In the genomic region with DNA sequence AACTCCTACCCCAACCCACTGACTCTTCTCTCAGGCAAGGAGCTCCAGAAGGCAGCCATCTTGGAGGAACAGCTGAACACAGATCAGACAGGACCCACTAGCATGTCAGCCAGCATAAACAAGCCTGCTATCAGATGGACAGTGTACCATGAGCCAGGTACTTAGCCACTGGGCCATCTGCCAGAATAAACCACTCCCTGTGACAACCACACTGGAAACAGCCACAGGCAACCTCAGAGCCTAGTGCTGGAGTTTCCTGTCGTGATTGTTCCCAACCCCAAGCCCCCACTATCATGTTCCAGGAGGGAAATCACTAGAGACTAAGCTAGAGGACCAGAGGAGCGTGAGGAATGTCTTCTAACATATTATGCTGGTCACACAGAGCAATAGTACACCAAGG, we compare ENCODE assay signal across 23 mouse cellular contexts. TPM values are rescaled to one million over a fixed set of nuclear protein-coding genes. Genes with fewer than 3 reads are reported as not detected.
DNase-seq lines count a peak whose midpoint lies in the region; ATAC-seq and TF ChIP-seq lines count a peak whose summit lies in the region.
"Had no signal": no experiment of that assay in that cellular context is flagged by ENCODE, and none has a peak within 500 bp of the region (broad histone marks: within the 10 kb centered on the region; RNA-seq: fewer than 3 reads in every experiment).

No protein-coding gene starts in this region.

- TF ChIP-seq CTCF in small intestine, adult 2 months (IDR thresholded peaks at IDR 0.05; ENCODE audit: extremely low read depth, insufficient read length, insufficient replicate concordance, low read depth, low read length), result no peak

- peaks cover 20 to 25% of the 10 kb centered on the region in 2 experiments for H3K4me1 ChIP-seq in heart, embryonic 14.5 days (ENCODE audit: control insufficient read depth in 2 of 2, insufficient read depth in 2 of 2, low read length in 2 of 2)
- H3K4me1 ChIP-seq in lung, embryonic 15.5 days, result peaks cover 60% of the 10 kb centered on the region
- H3K4me1 ChIP-seq in small intestine, adult 2 months (ENCODE audit: control insufficient read depth, insufficient read depth, insufficient read length, low read length), result peaks cover 7% of the 10 kb centered on the region; the same call in 1 of the 2 replicates
- H3K4me1 ChIP-seq: hindbrain, embryonic 15.5 days had no signal

- H3K36me3 ChIP-seq in heart, embryonic 14.5 days (ENCODE audit: control insufficient read depth, insufficient read depth, low read length), result no peaks in the 10 kb centered on the region
- no peaks in the 10 kb centered on the region for H3K36me3 ChIP-seq in lung, embryonic 15.5 days
- no peaks in the 10 kb centered on the region for H3K36me3 ChIP-seq in small intestine, adult 2 months (ENCODE audit: control insufficient read depth, insufficient read depth, low read length)
- H3K36me3 ChIP-seq: hindbrain, embryonic 15.5 days; stomach, embryonic 15.5 days had no signal

- no peak overlapping the region for H3K4me2 ChIP-seq in heart, embryonic 14.5 days (ENCODE audit: low read length)
- no peak overlapping the region for H3K4me2 ChIP-seq in lung, embryonic 15.5 days
- H3K4me2 ChIP-seq: hindbrain, embryonic 15.5 days; stomach, embryonic 15.5 days had no signal

- no peaks in the 10 kb centered on the region; the same call in 1 of the 2 replicates for H3K9me3 ChIP-seq in heart, embryonic 14.5 days (ENCODE audit: control insufficient read depth, low read length)
- H3K9me3 ChIP-seq in lung, embryonic 15.5 days, result no peaks in the 10 kb centered on the region
- H3K9me3 ChIP-seq: hindbrain, embryonic 15.5 days; stomach, embryonic 15.5 days had no signal

- intact Hi-C loops in heart, postnatal 36 days (cut with DNase I), result loop anchor here (2.0 kb wide), 1 partner anchor 39 kb away; a partner anchor contains a TSS

- TF ChIP-seq POLR2A in small intestine, adult 2 months (IDR thresholded peaks at IDR 0.05; ENCODE audit: low read depth, low read length), result no peak

- H3K9ac ChIP-seq in heart, embryonic 14.5 days (ENCODE audit: low read length), result no peak overlapping the region
- no peak overlapping the region for H3K9ac ChIP-seq in lung, embryonic 15.5 days
- H3K9ac ChIP-seq: hindbrain, embryonic 15.5 days; stomach, embryonic 15.5 days had no signal

- 32% methylated on average over 2 of the region's 2 CpGs for WGBS in heart, embryonic 14.5 days
- 61% methylated on average over 2 of the region's 2 CpGs for WGBS in lung, embryonic 15.5 days
- WGBS in small intestine, adult 2 months, result 30% methylated on average over 2 of the region's 2 CpGs

- no peak overlapping the region for H3K27ac ChIP-seq in heart, embryonic 14.5 days (replicated peaks in 1 of 2; ENCODE audit: control insufficient read depth in 1 of 2, insufficient read depth in 1 of 2, low read depth in 2 of 2, low read length in 2 of 2)
- 0 out of 2 replicates have a peak overlapping the region, but pooled peaks have one; percentile 2 for H3K27ac ChIP-seq in lung, embryonic 15.5 days
- H3K27ac ChIP-seq in small intestine, adult 2 months (ENCODE audit: insufficient read depth, low read depth, low read length), result peak overlapping the region; percentile 41
- H3K27ac ChIP-seq: hindbrain, embryonic 15.5 days; layer of hippocampus, adult 2 months; stomach, embryonic 15.5 days had no signal

- peak; percentile 48; the same call in 1 of the 2 replicates for ATAC-seq in heart, embryonic 14.5 days (ENCODE audit: insufficient number of reproducible peaks, insufficient read depth, low FRiP score, low read depth)
- ATAC-seq in lung, embryonic 15.5 days (ENCODE audit: borderline replicate concordance, extremely low read depth, low FRiP score, low TSS enrichment), result no peak
- ATAC-seq: midbrain, embryonic 16.5 days had no signal

- no peak overlapping the region for H3K4me3 ChIP-seq in heart, embryonic 14.5 days (ENCODE audit: control insufficient read depth in 1 of 2, insufficient read depth in 1 of 2, low read depth in 1 of 2, low read length in 2 of 2)
- no peak overlapping the region for H3K4me3 ChIP-seq in lung, embryonic 15.5 days
- H3K4me3 ChIP-seq in small intestine, adult 2 months (ENCODE audit: low read depth, low read length), result no peak overlapping the region
- H3K4me3 ChIP-seq: hindbrain, embryonic 15.5 days; layer of hippocampus, adult 2 months; stomach, embryonic 15.5 days had no signal

- no peaks in the 10 kb centered on the region; the same call in 1 of the 2 replicates for H3K27me3 ChIP-seq in heart, embryonic 14.5 days (ENCODE audit: control insufficient read depth, insufficient read depth, low read length)
- H3K27me3 ChIP-seq in lung, embryonic 15.5 days, result no peaks in the 10 kb centered on the region
- H3K27me3 ChIP-seq in small intestine, adult 2 months (ENCODE audit: control insufficient read depth, insufficient read depth, low read length), result no peaks in the 10 kb centered on the region
- H3K27me3 ChIP-seq: CH12.LX; hindbrain, embryonic 15.5 days; stomach, embryonic 15.5 days had no signal

- peak; percentile 36 for DNase-seq in adrenal gland, postnatal 14 days
- DNase-seq in adrenal gland, postnatal 4 days (ENCODE audit: low spot score in 2 of 2), result no peak
- no peak for DNase-seq in heart, postnatal 36 days
- DNase-seq in lung, postnatal 14 days, result no peak
- DNase-seq in thymus, postnatal 0 days (ENCODE audit: low spot score), result no peak
- DNase-seq: adrenal gland, adult 2 months; cerebellum, adult 11-12 months; gastrocnemius, postnatal 10 days; kidney, adult 8-10 months; left cerebral cortex, postnatal 4 days; right cerebral cortex, adult 18-20 months; spleen, adult 18-20 months; thymus, postnatal 25 days had no signal

RNA-seq across cellular contexts. Expression of a gene that starts 39.3 kb away (rescaled TPM):
- 10.0 and 11.9 TPM in 2 replicates for total RNA-seq in adrenal gland, postnatal 14 days (2021)
- 10 to 100 TPM in 1 of 2 experiments, 1 to 10 TPM in 1; 9.6 to 10.7 TPM for total RNA-seq in adrenal gland, postnatal 4 days (2021)
- polyA plus RNA-seq in heart, embryonic 14.5 days (2014; fragmentation: Nextera tagmentation; extraction: Ambion mirVana), result 0.08 and 0.15 TPM in 2 replicates
- under 1 TPM; 0.38 to 0.56 TPM for total RNA-seq in heart, postnatal 36 days (2021)
- polyA plus RNA-seq in lung, embryonic 15.5 days (2015; fragmentation: Nextera tagmentation; extraction: Ambion mirVana), result 0.93 and 1.3 TPM in 2 replicates
- polyA plus RNA-seq in small intestine, adult 2 months (2012; rRNA removed), result 3.1 and 8.3 TPM in 2 replicates
- polyA plus RNA-seq in thymus, postnatal 0 days (2015; fragmentation: Nextera tagmentation; extraction: Ambion mirVana), result 1.7 and 1.8 TPM in 2 replicates
- total RNA-seq: CH12.LX; megakaryocyte-erythroid progenitor cell, adult 5-6 weeks had no signal
- polyA plus RNA-seq: liver, adult 2 months had no signal

Comparison
In these comparisons a context has a peak if more than half of its experiments do, and no peak if none do; other contexts are left out.
1. H3K27ac ChIP-seq: peak in lung, embryonic 15.5 days (single experiment) and small intestine, adult 2 months (single experiment); none in heart, embryonic 14.5 days (0 of 2).